Mouse (Mus musculus) myocyte (in vitro differentiated cells): ENCODE results near the gene D11Wsu47e.

Experiments used
- CEBPB ChIP-seq: IDR thresholded peaks from 2 replicates; pipeline ENCODE4 v1.6.1; 2011; ENCODE audit warnings: mild to moderate bottlenecking, moderate library complexity; ENCODE audit not compliant: poor library complexity, insufficient read depth, severe bottlenecking
- MAX ChIP-seq: IDR thresholded peaks from one replicate; pipeline ENCODE4 v1.6.1; 2011; ENCODE audit warnings: low read depth, mild to moderate bottlenecking, control low read depth
- MYOD1 ChIP-seq, 3 experiments: IDR thresholded peaks; one replicate each; pipeline ENCODE4 v1.6.1; 2011; ENCODE audit warnings: control low read depth in 2 of 3, low read depth in 2 of 3, mild to moderate bottlenecking in 2 of 3, moderate library complexity in 1 of 3; ENCODE audit not compliant: insufficient read length in 2 of 3, control insufficient read depth in 1 of 3
- POLR2A ChIP-seq: IDR thresholded peaks from one replicate; pipeline ENCODE4 v1.6.1; 2011; ENCODE audit warnings: low read depth, mild to moderate bottlenecking, control low read depth, moderate library complexity; ENCODE audit not compliant: insufficient read length
- POLR2AphosphoS2 ChIP-seq: IDR thresholded peaks from one replicate; pipeline ENCODE4 v1.6.1; 2011; ENCODE audit warnings: low read depth, control low read depth; ENCODE audit not compliant: insufficient read length
- USF1 ChIP-seq: IDR thresholded peaks from one replicate; pipeline ENCODE4 v1.6.1; 2011; ENCODE audit warnings: low read depth, mild to moderate bottlenecking, control low read depth, moderate library complexity

DNA sequence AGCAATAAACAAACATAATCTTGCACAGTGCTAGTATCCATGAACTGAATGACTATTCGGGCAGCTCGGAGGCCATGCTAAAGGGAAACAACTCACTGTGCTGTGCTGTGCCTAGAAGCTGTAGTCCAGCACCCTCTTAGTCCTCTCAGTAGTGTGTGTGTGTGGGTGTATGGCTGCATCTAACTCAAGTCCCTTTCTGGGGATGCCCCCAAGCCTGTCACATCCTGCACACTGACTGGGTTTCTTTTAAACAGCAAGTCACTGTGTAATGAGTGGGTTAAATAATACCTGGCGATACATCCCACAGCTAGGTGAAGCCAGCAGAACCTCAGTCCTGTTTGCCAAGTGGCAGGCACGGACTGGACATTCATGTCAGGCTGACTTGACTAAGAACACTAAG is 25.4 kb upstream of the D11Wsu47e start:
- TF ChIP-seq POLR2AphosphoS2 (no peak), POLR2A (no peak), MAX (no peak), MYOD1 (IDR thresholded peaks at IDR 0.05; ENCODE audit: control insufficient read depth in 1 of 3, insufficient read length in 2 of 3, low read depth in 2 of 3) (no peak), CEBPB (no peak), USF1 (no peak)
